17 mouse cellular contexts compared by ENCODE assay signal in the genomic region with DNA sequence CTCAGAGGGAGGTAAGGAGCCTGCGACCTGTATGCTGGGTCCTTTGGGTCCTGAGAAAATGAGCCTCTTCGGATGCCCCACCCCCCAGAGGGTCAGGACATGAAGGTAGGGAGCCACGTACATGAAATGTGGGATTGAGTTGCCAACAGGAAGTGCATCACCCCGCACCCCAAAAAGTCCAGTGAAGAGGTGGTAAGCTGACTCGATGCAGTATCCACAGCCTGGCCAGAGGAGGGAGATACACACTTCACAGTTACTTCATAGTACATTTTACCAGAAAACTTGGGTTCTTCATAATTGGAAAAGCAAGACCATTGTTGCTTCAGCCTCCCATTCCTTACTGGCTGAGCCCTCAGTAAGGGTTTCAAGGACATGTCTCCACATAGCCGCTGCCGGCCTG.
DNase-seq lines count a peak whose midpoint lies in the region; ATAC-seq and TF ChIP-seq lines count a peak whose summit lies in the region.
"Had no signal": no experiment of that assay in that cellular context is flagged by ENCODE, and none has a peak within 500 bp of the region (broad histone marks: within the 10 kb centered on the region; RNA-seq: fewer than 3 reads in every experiment).

No protein-coding gene starts in this region.

- no peak overlapping the region for H3K4me2 ChIP-seq in heart, embryonic 15.5 days
- H3K4me2 ChIP-seq: hindbrain, embryonic 12.5 days; midbrain, embryonic 13.5 days had no signal

- TF ChIP-seq POLR2A in heart, adult 2 months (IDR thresholded peaks at IDR 0.05; ENCODE audit: insufficient read depth, low read depth, low read length), result no peak
- no peak for TF ChIP-seq POLR2A in cortical plate, adult 2 months (IDR thresholded peaks at IDR 0.05; ENCODE audit: extremely low read depth, insufficient read depth, low read length)

- no peak for ATAC-seq in heart, embryonic 15.5 days (replicated peaks; ENCODE audit: insufficient number of reproducible peaks, insufficient read depth, low FRiP score, low read depth)
- ATAC-seq: forebrain, embryonic 16.5 days; midbrain, embryonic 13.5 days had no signal

- WGBS in heart, embryonic 15.5 days, result 46% methylated on average over 7 of the region's 7 CpGs
- WGBS in heart, adult 2 months, result 67% methylated on average over 7 of the region's 7 CpGs
- 84% methylated on average over 7 of the region's 7 CpGs for WGBS in forebrain, embryonic 10.5 days

- peaks cover 65% of the 10 kb centered on the region for H3K36me3 ChIP-seq in heart, embryonic 15.5 days
- peaks cover 4% of the 10 kb centered on the region for H3K36me3 ChIP-seq in heart, adult 2 months (ENCODE audit: control insufficient read depth, insufficient read depth, low read length)
- H3K36me3 ChIP-seq in forebrain, embryonic 10.5 days (replicated peaks), result no peaks in the 10 kb centered on the region

- no peak for TF ChIP-seq EP300 in heart, adult 2 months (IDR thresholded peaks at IDR 0.05; ENCODE audit: insufficient read depth, low read depth, low read length)

- peaks cover 22% of the 10 kb centered on the region for H3K4me1 ChIP-seq in heart, embryonic 15.5 days (replicated peaks)
- no peaks in the 10 kb centered on the region for H3K4me1 ChIP-seq in heart, adult 2 months (ENCODE audit: control insufficient read depth, insufficient read depth, low read length)
- no peaks in the 10 kb centered on the region for H3K4me1 ChIP-seq in cortical plate, adult 2 months (ENCODE audit: control insufficient read depth, insufficient read depth, low read length)
- H3K4me1 ChIP-seq in forebrain, embryonic 10.5 days, result 0 out of 2 replicates have a peak, but pooled peaks cover 4% of the 10 kb centered on the region
- H3K4me1 ChIP-seq: midbrain, embryonic 13.5 days had no signal

- no peaks in the 10 kb centered on the region for H3K79me2 ChIP-seq in heart, adult 2 months (replicated peaks; ENCODE audit: control insufficient read depth, insufficient read depth, low read length)

- DNase-seq in heart, adult 2 months, result no peak
- no peak for DNase-seq in layer of hippocampus, adult 2 months (ENCODE audit: low spot score in 2 of 2)
- DNase-seq in layer of hippocampus, adult 8-10 months (ENCODE audit: low spot score in 2 of 2), result no peak
- peak; percentile 15 for DNase-seq in 3T3-L1 (ENCODE audit: low read depth, low spot score)
- DNase-seq in yolk sac, embryonic 10.5 days (ENCODE audit: low spot score), result no peak
- no peak for DNase-seq in forebrain, embryonic 10.5 days (ENCODE audit: extremely low spot score, low spot score)
- DNase-seq: adrenal gland, postnatal 36 days; cerebellum, adult 9-11 months; kidney, postnatal 14 days; thymus, postnatal 36 days had no signal

- H3K9ac ChIP-seq in heart, embryonic 15.5 days, result no peak overlapping the region
- H3K9ac ChIP-seq in heart, adult 2 months (ENCODE audit: low read depth, low read length), result no peak overlapping the region
- H3K9ac ChIP-seq: hindbrain, embryonic 12.5 days; midbrain, embryonic 13.5 days had no signal

- no peak for TF ChIP-seq CTCF in heart, adult 2 months (IDR thresholded peaks at IDR 0.05)
- TF ChIP-seq CTCF in layer of hippocampus, adult 2 months (conservative IDR thresholded peaks at IDR 0.05), result peak; percentile 29
- no peak for TF ChIP-seq CTCF in cortical plate, adult 2 months (IDR thresholded peaks at IDR 0.05; ENCODE audit: extremely low read depth, insufficient read depth, low read length)

- no peaks in the 10 kb centered on the region for H3K9me3 ChIP-seq in heart, embryonic 15.5 days (replicated peaks)
- H3K9me3 ChIP-seq in forebrain, embryonic 10.5 days, result no peaks in the 10 kb centered on the region
- H3K9me3 ChIP-seq: hindbrain, embryonic 12.5 days had no signal

- H3K4me3 ChIP-seq in heart, embryonic 15.5 days, result no peak overlapping the region
- H3K4me3 ChIP-seq in heart, adult 2 months, result no peak overlapping the region
- H3K4me3 ChIP-seq in layer of hippocampus, adult 2 months, result no peak overlapping the region
- no peak overlapping the region for H3K4me3 ChIP-seq in cortical plate, adult 2 months (ENCODE audit: insufficient read depth, low read length)
- H3K4me3 ChIP-seq in forebrain, embryonic 10.5 days, result no peak overlapping the region
- H3K4me3 ChIP-seq: hindbrain, embryonic 12.5 days; midbrain, embryonic 13.5 days had no signal

- intact Hi-C loops in heart, adult 2 months (cut with DNase I), result no loop called here

- H3K27me3 ChIP-seq in heart, embryonic 15.5 days, result no peaks in the 10 kb centered on the region
- no peaks in the 10 kb centered on the region for H3K27me3 ChIP-seq in heart, adult 2 months (ENCODE audit: control insufficient read depth, insufficient read depth, low read length)
- no peaks in the 10 kb centered on the region for H3K27me3 ChIP-seq in forebrain, embryonic 10.5 days (ENCODE audit: poor library complexity, severe bottlenecking)
- H3K27me3 ChIP-seq: CH12.LX; hindbrain, embryonic 12.5 days; midbrain, embryonic 13.5 days had no signal

- H3K27ac ChIP-seq in heart, embryonic 15.5 days, result peak overlapping the region; percentile 74
- H3K27ac ChIP-seq in heart, adult 2 months, result no peak overlapping the region
- H3K27ac ChIP-seq in layer of hippocampus, adult 2 months, result peak overlapping the region; percentile 78
- peak overlapping the region; percentile 65 for H3K27ac ChIP-seq in cortical plate, adult 2 months (ENCODE audit: insufficient read depth, low read length)
- H3K27ac ChIP-seq in forebrain, embryonic 10.5 days, result no peak overlapping the region
- H3K27ac ChIP-seq: hindbrain, embryonic 12.5 days; macrophage; midbrain, embryonic 13.5 days had no signal

Comparison
In these comparisons a context has a peak if more than half of its experiments do, and no peak if none do; other contexts are left out.
1. H3K27ac ChIP-seq: peak in heart, embryonic 15.5 days (single experiment), layer of hippocampus, adult 2 months (single experiment) and cortical plate, adult 2 months (single experiment); none in heart, adult 2 months (single experiment) and forebrain, embryonic 10.5 days (single experiment).